Mouse (Mus musculus) embryo, embryonic 11 days (tissue): Measurements from ENCODE around the gene Gmeb2.

Source experiments
- DNase-seq: peaks from one replicate; pipeline ENCODE4 v3.0.0-alpha.2; 2015

Gmeb2 gene

GRCm38 (mm10) chr2:181273829-181274228, 14.0 kb downstream of the Gmeb2 start:
- no peak for DNase-seq

GRCm38 (mm10) chr2:181272092-181272491, 15.7 kb downstream of the Gmeb2 start:
- no peak for DNase-seq

GRCm38 (mm10) chr2:181266839-181267238, 21.0 kb downstream of the Gmeb2 start:
- no peak for DNase-seq

- DNase-seq, result no peak
Measured at GRCm38 (mm10) chr2:181253248-181253647, 34.6 kb downstream of the Gmeb2 start.

GRCm38 (mm10) chr2:181251841-181252240, 36.0 kb downstream of the Gmeb2 start:
- no peak for DNase-seq

- DNase-seq, result no peak
Measured at GRCm38 (mm10) chr2:181249217-181249616, 38.6 kb downstream of the Gmeb2 start.

- DNase-seq, result no peak
Measured at GRCm38 (mm10) chr2:181245031-181245430, 42.8 kb downstream of the Gmeb2 start.

- no peak for DNase-seq
Measured at GRCm38 (mm10) chr2:181243706-181244394, 44.0 kb downstream of the Gmeb2 start.

GRCm38 (mm10) chr2:181242314-181242665, 45.5 kb downstream of the Gmeb2 start:
- no peak for DNase-seq

- DNase-seq, result peak; percentile 42
Measured at GRCm38 (mm10) chr2:181241602-181242313, 46.1 kb downstream of the Gmeb2 start, which contains the start of gene Helz2. TSS of gene Helz2 (minus strand) at chr2:181242027.

- no peak for DNase-seq
Measured at GRCm38 (mm10) chr2:181240806-181241440, 46.9 kb downstream of the Gmeb2 start.

GRCm38 (mm10) chr2:181239261-181239660, 48.6 kb downstream of the Gmeb2 start:
- no peak for DNase-seq

GRCm38 (mm10) chr2:181238861-181239260, 49.0 kb downstream of the Gmeb2 start:
- no peak for DNase-seq

- DNase-seq, result no peak
Measured at GRCm38 (mm10) chr2:181238091-181238610, 49.7 kb downstream of the Gmeb2 start.

- no peak for DNase-seq
Measured at GRCm38 (mm10) chr2:181237251-181238014, 50.4 kb downstream of the Gmeb2 start.

- DNase-seq, result no peak
Measured at GRCm38 (mm10) chr2:181235681-181236566, 51.9 kb downstream of the Gmeb2 start.

GRCm38 (mm10) chr2:181234680-181235079, 53.2 kb downstream of the Gmeb2 start:
- no peak for DNase-seq

GRCm38 (mm10) chr2:181233443-181233842, 54.4 kb downstream of the Gmeb2 start:
- no peak for DNase-seq

- no peak for DNase-seq
Measured at GRCm38 (mm10) chr2:181231171-181231570, 56.7 kb downstream of the Gmeb2 start.

- DNase-seq, result no peak
Measured at GRCm38 (mm10) chr2:181228335-181228734, 59.5 kb downstream of the Gmeb2 start.

- DNase-seq, result no peak
Measured at GRCm38 (mm10) chr2:181227122-181227521, 60.7 kb downstream of the Gmeb2 start.

GRCm38 (mm10) chr2:181224994-181225393, 62.8 kb downstream of the Gmeb2 start:
- no peak for DNase-seq
